Mouse (Mus musculus) spleen, postnatal 10 days (tissue): ENCODE measurements around the gene Dleu7.
A peak's percentile ranks its signal among the peaks of the same experiment; 100 is the strongest.

ENCODE experiments used
- DNase-seq, 2 experiments: peaks; one replicate each; pipeline ENCODE4 v3.0.0; 2021 to 2022; ENCODE audit warnings: low spot score in 2 of 2

Gene Dleu7

DNA sequence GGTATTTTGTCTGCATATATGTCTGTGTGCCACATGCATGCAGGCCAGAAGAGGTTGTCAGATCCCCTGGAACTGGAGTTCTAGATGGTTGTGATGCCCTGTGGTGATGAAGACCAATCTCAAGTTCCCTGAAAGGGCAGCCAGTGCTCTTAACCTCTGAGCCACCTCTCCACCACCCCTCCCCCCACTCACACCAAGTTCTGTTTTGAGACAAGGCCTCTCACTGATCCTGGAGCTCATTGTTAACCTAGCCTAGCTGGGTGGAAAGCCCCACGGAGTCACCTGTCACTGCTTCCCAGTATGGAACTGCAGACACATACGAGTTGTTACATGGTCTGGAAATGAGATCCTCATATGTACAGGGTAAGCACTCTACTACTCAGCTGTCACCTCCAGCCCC is 9.9 kb downstream of the Dleu7 start:
- no peak for DNase-seq

- no peak for DNase-seq
Measured at GRCm38 (mm10) chr14:62273604-62274003, 19.2 kb downstream of the Dleu7 start.

- no peak for DNase-seq
Measured at GRCm38 (mm10) chr14:62270698-62271396, 22.0 kb downstream of the Dleu7 start.

DNA sequence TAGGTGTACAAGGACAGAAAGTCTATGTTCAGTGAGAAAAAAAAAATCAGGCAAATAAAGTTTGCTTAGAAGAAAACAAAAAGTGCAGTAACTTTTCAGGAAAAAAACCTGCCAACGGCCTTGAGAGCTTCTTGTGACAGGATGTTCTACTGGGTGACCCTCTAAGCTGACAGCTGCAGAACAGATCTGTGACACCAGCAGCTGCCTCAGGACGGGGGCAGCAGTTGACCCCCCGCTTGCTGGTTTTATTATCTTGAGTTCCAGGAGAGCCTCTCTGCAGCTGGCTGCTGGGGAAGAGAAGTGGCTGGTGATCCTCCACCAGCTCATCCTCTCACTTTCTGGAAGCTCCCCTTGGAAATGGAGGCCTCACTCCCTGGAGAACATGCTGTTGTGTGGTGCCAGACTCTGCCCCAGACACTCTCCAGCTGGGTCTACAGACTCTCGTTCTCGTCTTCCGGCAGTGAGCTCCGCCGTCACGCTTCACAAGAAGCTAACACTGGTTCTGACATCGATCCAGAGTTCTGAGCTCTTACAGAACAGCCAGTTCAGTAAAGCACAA is 33.8 kb downstream of the Dleu7 start:
- DNase-seq = no peak

DNA sequence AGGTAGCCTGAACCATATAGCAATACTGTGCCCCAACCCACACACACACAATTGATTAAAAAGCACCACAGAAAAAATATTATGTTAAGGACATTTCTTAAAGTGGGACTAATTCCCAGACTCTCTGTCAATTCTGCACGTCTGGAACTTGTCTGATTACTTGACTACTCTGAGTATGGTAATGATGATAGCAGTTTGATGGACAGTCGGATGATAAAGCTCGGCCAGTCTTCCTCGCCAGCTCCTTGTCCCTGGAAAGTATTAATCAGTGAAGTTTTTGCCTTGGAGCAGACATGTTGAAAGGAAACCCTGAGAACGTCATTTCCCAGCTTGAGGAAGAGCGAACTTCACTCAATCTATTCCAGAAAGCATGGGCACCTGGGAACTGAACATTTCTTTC is 34.7 kb downstream of the Dleu7 start:
- DNase-seq = no peak

- DNase-seq = no peak
Measured at GRCm38 (mm10) chr14:62256066-62256465, 36.8 kb downstream of the Dleu7 start.

DNA sequence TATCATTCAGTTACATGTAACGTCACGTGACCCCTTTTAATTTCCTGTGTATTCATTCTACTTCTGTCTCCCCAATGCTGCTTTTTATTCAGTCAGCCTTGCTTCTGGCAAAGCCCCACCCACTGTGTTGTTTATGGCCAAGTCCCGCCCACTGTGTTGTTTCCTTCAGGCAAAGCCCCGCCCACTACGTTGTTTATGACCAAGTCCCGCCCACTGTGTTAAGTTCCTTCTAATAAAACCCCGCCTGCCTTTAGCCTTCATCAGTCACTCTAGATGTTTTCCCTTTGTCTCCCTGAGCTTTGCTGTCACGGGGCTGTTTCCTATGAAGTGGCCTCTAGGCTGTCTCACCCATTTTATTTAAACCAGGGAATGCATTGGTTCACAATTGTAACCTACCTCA is 38.5 kb downstream of the Dleu7 start:
- DNase-seq = peak in 1 of 2 experiments; percentile 25

DNA sequence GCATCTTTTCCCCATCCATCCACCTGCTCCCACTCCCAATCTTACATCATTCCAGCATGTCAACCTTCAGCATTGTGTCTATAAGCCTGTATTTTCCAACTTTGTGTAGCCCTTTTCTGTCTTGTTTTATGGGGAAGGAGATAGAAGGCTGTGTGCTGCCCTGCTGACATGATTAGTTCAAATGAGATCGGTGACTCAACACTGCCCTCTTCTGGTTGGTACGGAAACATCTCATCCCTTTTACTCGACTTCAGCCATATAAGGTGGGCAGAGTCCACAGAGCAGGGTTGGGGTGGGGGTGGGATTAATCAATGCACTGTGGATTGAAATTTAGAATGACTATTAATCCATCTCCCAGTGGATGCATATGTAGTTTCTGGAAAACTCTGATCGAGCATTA is 40.8 kb downstream of the Dleu7 start:
- peak; percentile 13 to 54 for DNase-seq

DNA sequence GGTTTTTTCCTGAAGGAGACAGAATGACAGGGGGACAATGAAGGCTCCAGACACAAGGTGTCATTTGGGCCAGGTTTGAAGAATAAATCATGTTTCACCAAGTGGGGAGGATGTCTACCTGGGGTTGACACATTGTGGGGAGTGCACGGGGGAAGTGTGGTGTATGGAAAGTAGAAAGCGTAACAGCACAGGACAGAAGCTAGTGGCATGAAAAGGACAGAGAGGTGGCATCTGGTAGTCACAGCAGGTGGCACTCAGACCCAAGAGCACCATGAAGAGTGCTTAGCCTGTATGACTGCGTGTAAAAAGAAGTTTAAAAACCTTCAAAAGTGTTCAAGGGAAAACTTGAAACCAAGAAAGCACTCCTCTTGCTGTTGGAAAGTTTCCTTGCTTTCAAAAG is 42.8 kb downstream of the Dleu7 start:
- no peak for DNase-seq

- no peak for DNase-seq
Measured at GRCm38 (mm10) chr14:62249251-62249650, 43.6 kb downstream of the Dleu7 start.

DNA sequence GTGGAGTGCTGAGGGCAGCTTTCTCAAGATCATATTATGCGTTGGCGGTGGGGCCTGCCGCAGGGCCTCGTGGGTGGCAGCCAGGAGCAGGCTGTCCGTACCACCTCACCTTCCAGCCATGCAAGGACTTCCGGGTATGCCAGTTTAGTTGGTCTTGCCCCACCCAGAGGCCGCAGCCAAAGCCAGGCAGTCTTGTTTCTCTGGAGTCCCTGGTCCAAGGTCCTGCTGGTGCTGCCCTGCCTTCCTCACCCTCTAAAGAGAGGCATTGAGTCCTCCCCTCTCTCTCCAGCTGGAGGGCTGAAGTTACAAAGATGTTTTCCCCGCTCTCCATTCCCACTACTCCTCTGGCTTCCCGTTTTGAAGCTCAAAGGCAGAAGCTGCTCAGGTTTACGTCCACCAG is 44.1 kb downstream of the Dleu7 start:
- no peak for DNase-seq

- no peak for DNase-seq
Measured at GRCm38 (mm10) chr14:62248345-62248744, 44.5 kb downstream of the Dleu7 start.

DNA sequence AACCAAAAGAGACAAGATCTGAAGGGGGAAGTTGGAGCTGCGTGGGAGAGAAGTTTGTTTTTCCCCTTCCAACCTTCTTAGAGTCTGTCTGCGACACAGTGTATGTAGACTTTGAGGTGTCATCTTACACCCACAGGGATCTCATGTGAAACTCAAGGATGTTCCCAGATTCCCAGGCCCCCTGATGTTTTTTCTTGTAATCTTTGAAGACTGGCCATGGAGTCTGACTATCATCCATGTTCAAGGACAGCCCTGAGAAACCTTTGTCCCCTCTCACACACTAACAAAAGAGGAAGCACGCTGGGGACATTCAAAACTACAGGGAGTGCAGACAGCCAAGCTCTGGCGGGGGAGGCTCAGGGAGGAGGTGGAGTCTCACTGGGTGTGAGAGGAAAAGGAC is 47.3 kb downstream of the Dleu7 start:
- no peak for DNase-seq

- DNase-seq = no peak
Measured at GRCm38 (mm10) chr14:62243530-62243929, 49.3 kb downstream of the Dleu7 start.

- no peak for DNase-seq
Measured at GRCm38 (mm10) chr14:62235969-62236368, 56.9 kb downstream of the Dleu7 start.

- DNase-seq = no peak
Measured at GRCm38 (mm10) chr14:62235214-62235613, 57.6 kb downstream of the Dleu7 start.

DNA sequence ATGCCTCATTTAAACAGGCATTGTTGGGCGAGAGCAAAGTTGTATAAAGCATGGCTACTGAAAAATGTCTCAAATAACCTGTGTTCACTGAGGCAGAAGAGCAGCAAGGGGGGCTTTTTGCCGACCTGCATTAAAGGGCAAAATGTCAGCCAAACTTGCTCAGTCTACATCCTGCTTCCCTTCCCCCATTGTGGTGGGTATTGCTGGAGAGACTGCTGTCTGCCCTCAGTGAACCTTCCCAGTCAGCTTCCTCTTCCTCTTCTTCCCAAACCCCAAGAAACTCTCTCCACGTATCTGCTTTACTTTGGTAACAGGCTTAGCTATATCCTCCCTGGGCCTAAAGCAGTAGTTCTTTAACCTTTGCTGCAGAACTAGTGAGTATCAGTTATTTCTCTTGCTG is 61.9 kb downstream of the Dleu7 start:
- no peak for DNase-seq

GRCm38 (mm10) chr14:62227101-62227500 is 65.7 kb downstream of the Dleu7 start:
- no peak for DNase-seq

GRCm38 (mm10) chr14:62226576-62227047 is 66.2 kb downstream of the Dleu7 start:
- DNase-seq = no peak
